Mouse (Mus musculus): ENCODE measurements at regions not wholly inside any gene's neighbourhood (a gene's known extent, or its start where the extent isn't known, plus 50 kb on each side); places are given as distances from the start of the nearest gene placed in this dataset.

DNA sequence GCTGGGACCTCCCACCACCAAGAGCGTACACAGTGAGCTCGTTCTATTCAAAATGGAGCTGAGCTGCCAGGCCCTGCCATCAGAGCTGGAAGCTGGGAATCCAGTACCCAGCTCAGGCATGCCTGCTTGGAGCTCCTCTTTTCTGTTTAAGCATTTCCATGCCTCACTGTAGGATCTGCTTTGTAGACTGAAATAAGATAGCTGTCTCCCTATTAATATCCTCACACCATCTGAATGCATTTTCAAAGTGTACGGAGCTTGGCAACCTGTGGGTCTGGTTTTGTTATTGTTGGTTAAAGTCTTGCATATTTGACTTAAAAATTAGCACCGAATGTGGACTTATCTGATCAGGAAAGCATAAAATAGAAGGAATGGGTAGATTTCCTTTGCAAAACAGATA lies 177.9 kb upstream of the Six2 start:
- TF ChIP-seq CTCF (IDR thresholded peaks at IDR 0.05; ENCODE audit: borderline replicate concordance, insufficient read depth, low read depth, low read length), result no peak
- no peak for TF ChIP-seq POLR2A (IDR thresholded peaks at IDR 0.05; ENCODE audit: borderline replicate concordance, insufficient read depth, low read length)

Measured in cerebellum, adult 2 months (tissue).